Mouse (Mus musculus): ENCODE results near the gene Ptprc.

DNA sequence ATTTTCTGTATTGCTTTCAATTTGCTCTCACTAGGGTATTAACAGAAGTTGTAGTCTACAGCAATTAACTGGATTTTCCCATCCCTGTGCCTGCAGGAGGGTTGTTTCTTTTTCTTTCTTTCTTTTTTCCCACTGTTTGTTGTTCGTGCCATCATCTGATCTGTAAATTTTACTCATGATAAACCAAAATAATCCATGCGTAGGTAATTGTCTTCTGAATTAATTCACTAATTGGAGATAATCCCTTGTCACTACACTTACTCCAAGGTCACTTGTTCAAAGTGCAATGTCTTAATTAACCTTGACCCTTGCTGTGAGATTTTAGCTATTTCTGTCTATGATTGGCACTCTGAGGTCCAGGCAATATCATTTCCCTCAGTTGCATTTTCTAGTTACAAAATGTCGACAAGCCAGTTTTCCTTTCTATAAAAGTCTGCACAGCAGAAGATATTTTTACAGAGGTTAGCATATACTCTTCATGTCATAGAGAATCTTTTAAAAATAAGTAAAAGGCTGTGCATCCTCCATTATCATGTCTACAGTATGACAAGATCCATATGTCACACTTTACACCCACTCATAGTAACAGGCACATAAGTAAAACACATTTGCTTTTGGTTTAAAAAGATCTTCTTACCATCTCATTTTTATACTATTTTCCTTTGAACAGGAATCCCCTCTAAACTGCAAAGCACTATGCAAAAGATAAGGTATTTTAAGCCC, 39.4 kb upstream of the Ptprc start:
- TF ChIP-seq POLR2A (IDR thresholded peaks at IDR 0.05; ENCODE audit: borderline replicate concordance, insufficient read depth, low read length) (no peak), CTCF (IDR thresholded peaks at IDR 0.05; ENCODE audit: borderline replicate concordance, insufficient read depth, low read depth, low read length) (no peak)
